ENCODE assay signal across 8 mouse cellular contexts in the genomic region with DNA sequence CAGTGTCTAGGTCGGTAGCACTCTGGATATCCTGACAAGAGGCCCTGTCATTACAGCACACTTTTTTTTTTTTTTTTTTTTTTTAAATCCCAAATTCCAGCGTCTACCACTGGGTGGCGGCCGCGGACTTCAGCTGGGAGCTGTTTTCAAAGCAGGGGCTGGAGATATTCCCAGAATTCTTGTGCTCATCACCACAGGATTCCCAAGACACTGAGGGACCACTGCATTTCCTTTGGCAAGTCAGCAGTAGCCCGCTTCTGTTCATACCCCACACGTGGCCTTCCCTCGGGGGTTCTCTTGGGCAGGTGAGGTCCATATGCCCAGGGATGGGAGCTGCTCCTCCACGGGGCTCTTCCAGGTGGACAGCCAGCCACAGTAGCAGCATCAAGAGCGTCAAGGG. TPM values are rescaled to one million over a fixed set of nuclear protein-coding genes. Genes with fewer than 3 reads are reported as not detected.
DNase-seq lines count a peak whose midpoint lies in the region; ATAC-seq and TF ChIP-seq lines count a peak whose summit lies in the region.

No protein-coding gene starts in this region.

- H3K79me2 ChIP-seq in liver, adult 2 months (ENCODE audit: control insufficient read depth, insufficient read depth, low read length): no peaks in the 10 kb centered on the region

- H3K9me3 ChIP-seq in liver, embryonic 11.5 days (ENCODE audit: control insufficient read depth, low read length): no peaks in the 10 kb centered on the region
- no peaks in the 10 kb centered on the region for H3K9me3 ChIP-seq in hindbrain, embryonic 11.5 days (ENCODE audit: control insufficient read depth, low read length)
- H3K9me3 ChIP-seq in limb, embryonic 10.5 days (replicated peaks): no peaks in the 10 kb centered on the region

- TF ChIP-seq CTCF in liver, adult 2 months (IDR thresholded peaks at IDR 0.05; ENCODE audit: low read depth, low read length): peak; percentile 55

- H3K4me2 ChIP-seq in liver, embryonic 11.5 days: no peak overlapping the region
- no peak overlapping the region for H3K4me2 ChIP-seq in hindbrain, embryonic 11.5 days (replicated peaks; ENCODE audit: low read depth, low read length)

- no peaks in the 10 kb centered on the region for H3K4me1 ChIP-seq in liver, adult 2 months (ENCODE audit: control insufficient read depth, insufficient read depth, low read length)
- no peaks in the 10 kb centered on the region for H3K4me1 ChIP-seq in liver, embryonic 11.5 days (replicated peaks; ENCODE audit: control insufficient read depth, insufficient read depth, low read length)
- no peaks in the 10 kb centered on the region for H3K4me1 ChIP-seq in hindbrain, embryonic 11.5 days (replicated peaks; ENCODE audit: control insufficient read depth, insufficient read depth, low read length)
- no peaks in the 10 kb centered on the region for H3K4me1 ChIP-seq in limb, embryonic 10.5 days

- peaks cover 4% of the 10 kb centered on the region; the same call in 1 of the 2 replicates for H3K27me3 ChIP-seq in liver, adult 2 months (ENCODE audit: control insufficient read depth, insufficient read depth, low read length)
- H3K27me3 ChIP-seq in liver, embryonic 11.5 days (replicated peaks; ENCODE audit: control insufficient read depth, insufficient read depth, low read length): no peaks in the 10 kb centered on the region
- H3K27me3 ChIP-seq in hindbrain, embryonic 11.5 days (ENCODE audit: control insufficient read depth, insufficient read depth, low read length): no peaks in the 10 kb centered on the region
- H3K27me3 ChIP-seq in limb, embryonic 10.5 days (ENCODE audit: low read depth, poor library complexity, severe bottlenecking): no peaks in the 10 kb centered on the region

- 18% methylated on average over 10 of the region's 10 CpGs for WGBS in liver, adult 2 months
- WGBS in liver, embryonic 11.5 days: 18% methylated on average over 10 of the region's 10 CpGs
- WGBS in hindbrain, embryonic 11.5 days: 22% methylated on average over 10 of the region's 10 CpGs
- WGBS in limb, embryonic 10.5 days: 20% methylated on average over 10 of the region's 10 CpGs

- H3K9ac ChIP-seq in liver, adult 2 months (ENCODE audit: low read depth, low read length): no peak overlapping the region
- no peak overlapping the region for H3K9ac ChIP-seq in liver, embryonic 11.5 days (ENCODE audit: low read depth, low read length)
- H3K9ac ChIP-seq in hindbrain, embryonic 11.5 days (ENCODE audit: low read depth, low read length): no peak overlapping the region

- peak; percentile 17 for DNase-seq in liver, adult 2 months (ENCODE audit: extremely low read depth, low read depth, low spot score)
- DNase-seq in liver, embryonic 11.5 days (ENCODE audit: low spot score): no peak
- DNase-seq in WW6 (ENCODE audit: low read depth, low spot score): peak; percentile 26
- peak; percentile 69 to 77 for DNase-seq in cerebellum, postnatal 25 days
- peak; percentile 72 for DNase-seq in hindbrain, embryonic 11.5 days (ENCODE audit: low spot score)
- peak; percentile 62 for DNase-seq in limb, embryonic 10.5 days (ENCODE audit: low spot score)
- DNase-seq in retina, postnatal 1 day: peak; percentile 81

- no peak for ATAC-seq in liver, embryonic 11.5 days (replicated peaks; ENCODE audit: low FRiP score)
- peak; percentile 40 for ATAC-seq in hindbrain, embryonic 11.5 days (ENCODE audit: low FRiP score)
- ATAC-seq in inflammation-experienced regulatory T-cells, adult 6 months: no peak

- H3K4me3 ChIP-seq in liver, adult 2 months (ENCODE audit: insufficient read depth, low read depth, low read length): no peak overlapping the region
- H3K4me3 ChIP-seq in liver, embryonic 11.5 days (ENCODE audit: low read depth, low read length): no peak overlapping the region
- no peak overlapping the region for H3K4me3 ChIP-seq in hindbrain, embryonic 11.5 days (ENCODE audit: low read depth, low read length)
- H3K4me3 ChIP-seq in limb, embryonic 10.5 days: no peak overlapping the region

- no peak for TF ChIP-seq POLR2A in liver, adult 2 months (IDR thresholded peaks at IDR 0.05; ENCODE audit: extremely low read depth, insufficient read depth, low read length)

- no peak overlapping the region for H3K27ac ChIP-seq in liver, adult 2 months (replicated peaks; ENCODE audit: insufficient read depth, low read depth, low read length)
- no peak overlapping the region for H3K27ac ChIP-seq in liver, embryonic 11.5 days (ENCODE audit: low read depth, low read length)
- H3K27ac ChIP-seq in hindbrain, embryonic 11.5 days (ENCODE audit: low read depth, low read length): no peak overlapping the region
- no peak overlapping the region for H3K27ac ChIP-seq in limb, embryonic 10.5 days

- H3K36me3 ChIP-seq in liver, adult 2 months (ENCODE audit: control insufficient read depth, insufficient read depth, low read length): no peaks in the 10 kb centered on the region
- H3K36me3 ChIP-seq in liver, embryonic 11.5 days (ENCODE audit: control insufficient read depth, insufficient read depth, low read length): no peaks in the 10 kb centered on the region
- H3K36me3 ChIP-seq in hindbrain, embryonic 11.5 days (ENCODE audit: control insufficient read depth, insufficient read depth, low read length): no peaks in the 10 kb centered on the region
- no peaks in the 10 kb centered on the region for H3K36me3 ChIP-seq in limb, embryonic 10.5 days

RNA-seq across cellular contexts. Expression of a gene that starts 2.9 kb away (rescaled TPM):
- total RNA-seq in liver, adult 2 months (2014; rRNA removed): not detected in 2 replicates
- not detected in 2 replicates for polyA plus RNA-seq in liver, adult 2 months (2012; rRNA removed)
- polyA plus RNA-seq in liver, embryonic 11.5 days (2014; fragmentation: Nextera tagmentation; extraction: Ambion mirVana): not detected in 2 replicates
- not detected in 2 replicates for polyA plus RNA-seq in hindbrain, embryonic 11.5 days (2014; fragmentation: Nextera tagmentation; extraction: Ambion mirVana)
- not detected in 2 replicates for polyA plus RNA-seq in limb, embryonic 10.5 days (2016; fragmentation: Nextera tagmentation; extraction: Ambion mirVana)
- polyA plus RNA-seq in inflammation-experienced regulatory T-cells, adult 6 months (2017; shearing (Covaris generic)): not detected

RNA-seq across cellular contexts. Expression of a gene that starts 25.5 kb away (rescaled TPM):
- total RNA-seq in liver, adult 2 months (2014; rRNA removed): not detected in 2 replicates
- not detected in 2 replicates for polyA plus RNA-seq in liver, adult 2 months (2012; rRNA removed)
- not detected in 2 replicates for polyA plus RNA-seq in liver, embryonic 11.5 days (2014; fragmentation: Nextera tagmentation; extraction: Ambion mirVana)
- polyA plus RNA-seq in hindbrain, embryonic 11.5 days (2014; fragmentation: Nextera tagmentation; extraction: Ambion mirVana): not detected in 2 replicates
- not detected in 2 replicates for polyA plus RNA-seq in limb, embryonic 10.5 days (2016; fragmentation: Nextera tagmentation; extraction: Ambion mirVana)
- not detected for polyA plus RNA-seq in inflammation-experienced regulatory T-cells, adult 6 months (2017; shearing (Covaris generic))

RNA-seq across cellular contexts. Expression of a gene that starts 36.5 kb away (rescaled TPM):
- not detected in 2 replicates for total RNA-seq in liver, adult 2 months (2014; rRNA removed)
- not detected in 2 replicates for polyA plus RNA-seq in liver, adult 2 months (2012; rRNA removed)
- polyA plus RNA-seq in liver, embryonic 11.5 days (2014; fragmentation: Nextera tagmentation; extraction: Ambion mirVana): not detected in 2 replicates
- polyA plus RNA-seq in hindbrain, embryonic 11.5 days (2014; fragmentation: Nextera tagmentation; extraction: Ambion mirVana): not detected in 2 replicates
- polyA plus RNA-seq in limb, embryonic 10.5 days (2016; fragmentation: Nextera tagmentation; extraction: Ambion mirVana): not detected in 2 replicates
- polyA plus RNA-seq in inflammation-experienced regulatory T-cells, adult 6 months (2017; shearing (Covaris generic)): not detected

RNA-seq across cellular contexts. Expression of a gene that starts 47.7 kb away (rescaled TPM):
- 111 and 126 TPM in 2 replicates for total RNA-seq in liver, adult 2 months (2014; rRNA removed)
- polyA plus RNA-seq in liver, adult 2 months (2012; rRNA removed): 140 and 143 TPM in 2 replicates
- 270 and 276 TPM in 2 replicates for polyA plus RNA-seq in liver, embryonic 11.5 days (2014; fragmentation: Nextera tagmentation; extraction: Ambion mirVana)
- polyA plus RNA-seq in hindbrain, embryonic 11.5 days (2014; fragmentation: Nextera tagmentation; extraction: Ambion mirVana): 287 and 289 TPM in 2 replicates
- 311 and 325 TPM in 2 replicates for polyA plus RNA-seq in limb, embryonic 10.5 days (2016; fragmentation: Nextera tagmentation; extraction: Ambion mirVana)
- polyA plus RNA-seq in inflammation-experienced regulatory T-cells, adult 6 months (2017; shearing (Covaris generic)): 100 to 1,000 TPM; 157 to 216 (median 180) TPM

RNA-seq across cellular contexts. Expression of a gene that starts 49.7 kb away (rescaled TPM):
- total RNA-seq in liver, adult 2 months (2014; rRNA removed): not detected in 2 replicates
- polyA plus RNA-seq in liver, adult 2 months (2012; rRNA removed): not detected in 2 replicates
- polyA plus RNA-seq in liver, embryonic 11.5 days (2014; fragmentation: Nextera tagmentation; extraction: Ambion mirVana): not detected in 2 replicates
- not detected in 2 replicates for polyA plus RNA-seq in hindbrain, embryonic 11.5 days (2014; fragmentation: Nextera tagmentation; extraction: Ambion mirVana)
- not detected in 2 replicates for polyA plus RNA-seq in limb, embryonic 10.5 days (2016; fragmentation: Nextera tagmentation; extraction: Ambion mirVana)
- polyA plus RNA-seq in inflammation-experienced regulatory T-cells, adult 6 months (2017; shearing (Covaris generic)): not detected
